Mouse (Mus musculus) ES-E14 (cell line): ENCODE measurements at regions not wholly inside any gene's neighbourhood (a gene's known extent, or its start where the extent isn't known, plus 50 kb on each side); places are given as distances from the start of the nearest gene placed in this dataset.

ENCODE experiments used
- CHD2 ChIP-seq: IDR thresholded peaks from 2 replicates; pipeline ENCODE4 v1.6.1; 2014; ENCODE audit warnings: mild to moderate bottlenecking, low read depth, low read length, inconsistent platforms
- HCFC1 ChIP-seq: IDR thresholded peaks from 2 replicates; pipeline ENCODE4 v1.6.1; 2012; ENCODE audit warnings: low read length, inconsistent platforms, borderline replicate concordance; ENCODE audit not compliant: insufficient read depth
- MAFK ChIP-seq: IDR thresholded peaks from 2 replicates; pipeline ENCODE4 v1.6.1; 2014; ENCODE audit warnings: mild to moderate bottlenecking, low read depth, low read length, inconsistent platforms; ENCODE audit not compliant: insufficient read depth
- ZC3H11A ChIP-seq: IDR thresholded peaks from 2 replicates; pipeline ENCODE4 v1.6.1; 2012; ENCODE audit warnings: low read depth, mild to moderate bottlenecking, inconsistent platforms, low read length, borderline replicate concordance
- ZNF384 ChIP-seq: IDR thresholded peaks from 2 replicates; pipeline ENCODE4 v1.6.1; 2012; ENCODE audit warnings: low read depth, low read length, inconsistent platforms

GRCm38 (mm10) chr9:31730443-31730842 lies 182.8 kb downstream of the Barx2 start:
- no peak for TF ChIP-seq MAFK
- no peak for TF ChIP-seq HCFC1
- no peak for TF ChIP-seq ZNF384
- TF ChIP-seq ZC3H11A, result no peak
- TF ChIP-seq CHD2, result no peak
